In genomic region chr9:66880752-66881151, GRCm38 (mm10) we compare ENCODE assay signal across 14 mouse cellular contexts.
"Had no signal": no experiment of that assay in that cellular context is flagged by ENCODE, and none has a peak within 500 bp of the region (broad histone marks: within the 10 kb centered on the region; RNA-seq: fewer than 3 reads in every experiment).

No protein-coding gene starts in this region.

- H3K9me3 ChIP-seq: midbrain, embryonic 13.5 days; midbrain, embryonic 15.5 days; neural tube, embryonic 12.5 days; stomach, embryonic 15.5 days had no signal

- ATAC-seq: midbrain, embryonic 13.5 days; midbrain, embryonic 15.5 days had no signal

- H3K4me1 ChIP-seq: midbrain, embryonic 13.5 days; midbrain, embryonic 15.5 days; neural tube, embryonic 12.5 days had no signal

- H3K27ac ChIP-seq: midbrain, embryonic 13.5 days; midbrain, embryonic 15.5 days; neural tube, embryonic 12.5 days; stomach, embryonic 15.5 days; stomach, postnatal 0 days had no signal

- H3K4me2 ChIP-seq: lung, embryonic 14.5 days; midbrain, embryonic 11.5 days; midbrain, embryonic 13.5 days; midbrain, embryonic 15.5 days; neural tube, embryonic 12.5 days; stomach, embryonic 15.5 days had no signal

- H3K9ac ChIP-seq: lung, embryonic 14.5 days; midbrain, embryonic 13.5 days; midbrain, embryonic 15.5 days; neural tube, embryonic 12.5 days; stomach, embryonic 15.5 days had no signal

- H3K27me3 ChIP-seq: midbrain, embryonic 13.5 days; midbrain, embryonic 15.5 days; neural tube, embryonic 12.5 days; stomach, embryonic 15.5 days had no signal

- H3K4me3 ChIP-seq: midbrain, embryonic 13.5 days; midbrain, embryonic 15.5 days; neural tube, embryonic 12.5 days; stomach, embryonic 15.5 days had no signal

- DNase-seq: lung, adult 18-20 months; lung, embryonic 14.5 days; lung, postnatal 10 days; lung, postnatal 4 days; right cerebral cortex, postnatal 14 days; thymus, adult 2 months; thymus, postnatal 25 days; thymus, postnatal 4 days had no signal

- H3K36me3 ChIP-seq: midbrain, embryonic 15.5 days; stomach, embryonic 15.5 days had no signal
